Mouse (Mus musculus) stomach, embryonic 14.5 days (tissue): ENCODE data around the gene Apob. TPM values are rescaled to one million over a fixed set of nuclear protein-coding genes. Genes with fewer than 3 reads are reported as not detected.
"Not testable (repeated sequence)": the region's sequence is repeated elsewhere in the genome, so short reads cannot be mapped to it uniquely, and the experiment has no call there.

Experiments used
- ATAC-seq: fragments of 200-750 bp; cut with Nextera tagmentation; 2 replicates; pipeline ENCODE4 v1.8.0; 2017; ENCODE audit warnings: low read depth, moderate TSS enrichment; ENCODE audit not compliant: insufficient number of reproducible peaks, insufficient read depth, low FRiP score
- H3K27ac ChIP-seq: fragments of 300-500 bp; sonication (generic); 2 replicates; pipeline ENCODE4 v1.5.1; 2014; ENCODE audit warnings: mild to moderate bottlenecking, low read length, moderate library complexity, mixed read lengths
- H3K27me3 ChIP-seq: fragments of 300-500 bp; sonication (generic); 2 replicates; pipeline ENCODE4 v1.6.1; 2014; ENCODE audit warnings: low read length, control low read depth, mixed read lengths; ENCODE audit not compliant: control insufficient read depth, insufficient read depth
- H3K36me3 ChIP-seq: fragments of 300-500 bp; sonication (generic); 2 replicates; pipeline ENCODE4 v1.6.1; 2014; ENCODE audit warnings: mild to moderate bottlenecking, control low read depth, low read length, moderate library complexity, mixed read lengths; ENCODE audit not compliant: control insufficient read depth, insufficient read depth
- H3K4me1 ChIP-seq: fragments of 300-500 bp; sonication (generic); 2 replicates; pipeline ENCODE4 v1.6.1; 2014; ENCODE audit warnings: low read length, control low read depth, mixed read lengths; ENCODE audit not compliant: control insufficient read depth, insufficient read depth
- H3K4me2 ChIP-seq: fragments of 300-500 bp; sonication (generic); replicated peaks from 2 replicates; pipeline ENCODE4 v1.6.1; 2014; ENCODE audit warnings: low read depth, low read length, control low read depth
- H3K4me3 ChIP-seq: fragments of 300-500 bp; sonication (generic); 2 replicates; pipeline ENCODE4 v1.5.1; 2014; ENCODE audit warnings: low read depth, low read length, control low read depth
- H3K9ac ChIP-seq: fragments of 300-500 bp; sonication (generic); replicated peaks from 2 replicates; pipeline ENCODE4 v1.6.1; 2014; ENCODE audit warnings: low read depth, mild to moderate bottlenecking, control low read depth, low read length, moderate library complexity, mixed read lengths
- H3K9me3 ChIP-seq: fragments of 300-500 bp; sonication (generic); 2 replicates; pipeline ENCODE4 v1.6.1; 2016; ENCODE audit warnings: low read depth, low read length, control low read depth; ENCODE audit not compliant: control insufficient read depth
- WGBS: fragments of 180-500 bp; shearing (Covaris S2); extraction: QIAGEN DNeasy Blood & Tissue Kit; methylation state at CpG from one replicate; pipeline ENCODE4 v1.1.7; 2014; 5-methylcytosine and 5-hydroxymethylcytosine counted together
- polyA plus RNA-seq: library from polyadenylated mRNA; unstranded; fragments of >200 nt; fragmentation: Nextera tagmentation; extraction: Ambion mirVana; gene quantifications from 2 replicates; pipeline ENCODE4 v1.2.1, GENCODE M21; 2014

Apob gene
- polyA plus RNA-seq, 1 experiment from 2014 or later: 0.46 TPM

- ATAC-seq: no peak
- no peaks in the 10 kb centered on the region for H3K27me3 ChIP-seq
- no peak overlapping the region for H3K27ac ChIP-seq
- no peak overlapping the region for H3K4me2 ChIP-seq
- no peaks in the 10 kb centered on the region for H3K9me3 ChIP-seq
- H3K36me3 ChIP-seq: no peaks in the 10 kb centered on the region
- no peaks in the 10 kb centered on the region for H3K4me1 ChIP-seq
- WGBS: 42% methylated on average over 2 of the region's 2 CpGs
- no peak overlapping the region for H3K4me3 ChIP-seq
- H3K9ac ChIP-seq: no peak overlapping the region
Measured at GRCm38 (mm10) chr12:8030057-8030456, 52.6 kb downstream of the Apob start.

GRCm38 (mm10) chr12:8031169-8031568, 53.7 kb downstream of the Apob start:
- ATAC-seq: not testable (repeated sequence)
- WGBS: 79% methylated on average over 1 of the region's 1 CpGs

GRCm38 (mm10) chr12:8031595-8032358, 54.3 kb downstream of the Apob start:
- H3K9ac ChIP-seq: no peak overlapping the region

More at GRCm38 (mm10) chr12:8031169-8031568, 53.7 kb downstream of the Apob start:
- H3K27ac ChIP-seq, H3K9ac ChIP-seq, H3K9me3 ChIP-seq, H3K36me3 ChIP-seq, H3K4me1 ChIP-seq, H3K4me3 ChIP-seq, H3K4me2 ChIP-seq, H3K27me3 ChIP-seq: not testable (repeated sequence)

GRCm38 (mm10) chr12:8032359-8032755, 54.9 kb downstream of the Apob start:
- Histone ChIP-seq H3K4me2 (no peak overlapping the region), H3K9me3 (no peaks in the 10 kb centered on the region), H3K27me3 (no peaks in the 10 kb centered on the region), H3K36me3 (no peaks in the 10 kb centered on the region), H3K9ac (no peak overlapping the region), H3K27ac (no peak overlapping the region), H3K4me1 (no peaks in the 10 kb centered on the region), H3K4me3 (no peak overlapping the region)
- ATAC-seq: no peak
- WGBS: 48% methylated on average over 4 of the region's 4 CpGs

More at GRCm38 (mm10) chr12:8031595-8032358, 54.3 kb downstream of the Apob start:
- 58% methylated on average over 14 of the region's 14 CpGs for whole genome bisulfite sequencing
- Histone ChIP-seq H3K27me3 (no peaks in the 10 kb centered on the region), H3K4me2 (no peak overlapping the region), H3K27ac (no peak overlapping the region), H3K9me3 (no peaks in the 10 kb centered on the region), H3K4me3 (no peak overlapping the region), H3K4me1 (no peaks in the 10 kb centered on the region), H3K36me3 (no peaks in the 10 kb centered on the region)
- ATAC-seq: no peak

- no peaks in the 10 kb centered on the region for H3K27me3 ChIP-seq
- no peak overlapping the region for H3K4me2 ChIP-seq
- H3K9me3 ChIP-seq: no peaks in the 10 kb centered on the region
- ATAC-seq: no peak
- no peaks in the 10 kb centered on the region for H3K4me1 ChIP-seq
- H3K27ac ChIP-seq: no peak overlapping the region
- no peak overlapping the region for H3K9ac ChIP-seq
- no peaks in the 10 kb centered on the region for H3K36me3 ChIP-seq
- WGBS: 79% methylated on average over 3 of the region's 3 CpGs
- no peak overlapping the region for H3K4me3 ChIP-seq
Measured at GRCm38 (mm10) chr12:8038081-8038730, 60.8 kb downstream of the Apob start.

- no peak for ATAC-seq
- Histone ChIP-seq H3K9ac (no peak overlapping the region), H3K4me2 (no peak overlapping the region), H3K9me3 (no peaks in the 10 kb centered on the region), H3K4me3 (no peak overlapping the region), H3K27ac (no peak overlapping the region), H3K4me1 (no peaks in the 10 kb centered on the region), H3K36me3 (no peaks in the 10 kb centered on the region), H3K27me3 (no peaks in the 10 kb centered on the region)
- 65% methylated on average over 7 of the region's 7 CpGs for WGBS
Measured at GRCm38 (mm10) chr12:8042626-8043394, 65.4 kb downstream of the Apob start.

GRCm38 (mm10) chr12:8047046-8047445, 69.6 kb downstream of the Apob start:
- H3K9ac ChIP-seq: no peak overlapping the region
- H3K4me3 ChIP-seq: no peak overlapping the region
- H3K27ac ChIP-seq: no peak overlapping the region
- no peak for ATAC-seq
- H3K4me1 ChIP-seq: no peaks in the 10 kb centered on the region
- H3K4me2 ChIP-seq: no peak overlapping the region
- WGBS: 85% methylated on average over 2 of the region's 2 CpGs
- H3K9me3 ChIP-seq: no peaks in the 10 kb centered on the region
- no peaks in the 10 kb centered on the region for H3K27me3 ChIP-seq
- no peaks in the 10 kb centered on the region for H3K36me3 ChIP-seq

GRCm38 (mm10) chr12:8047789-8048309, 70.4 kb downstream of the Apob start:
- Histone ChIP-seq H3K4me2 (no peak overlapping the region), H3K27me3 (no peaks in the 10 kb centered on the region), H3K9me3 (no peaks in the 10 kb centered on the region), H3K4me3 (no peak overlapping the region), H3K9ac (no peak overlapping the region), H3K27ac (no peak overlapping the region), H3K36me3 (no peaks in the 10 kb centered on the region), H3K4me1 (no peaks in the 10 kb centered on the region)
- WGBS: 49% methylated on average over 1 of the region's 1 CpGs
- no peak for ATAC-seq
